Mouse (Mus musculus) G1E (cell line): ENCODE results near the gene Rgs4.

Experiments
- CTCF ChIP-seq: IDR thresholded peaks from 2 replicates; pipeline ENCODE4 v1.5.1; 2012; ENCODE audit warnings: low read depth, low read length, inconsistent platforms, mixed read lengths
- GATA1 ChIP-seq: IDR thresholded peaks from 2 replicates; pipeline ENCODE4 v1.6.1; 2012; ENCODE audit warnings: borderline replicate concordance, low read length, inconsistent platforms, mixed read lengths
- TAL1 ChIP-seq: conservative IDR thresholded peaks from 2 replicates; pipeline ENCODE4 v1.6.1; 2012; ENCODE audit warnings: low read depth, low read length, inconsistent platforms, mixed read lengths

DNA sequence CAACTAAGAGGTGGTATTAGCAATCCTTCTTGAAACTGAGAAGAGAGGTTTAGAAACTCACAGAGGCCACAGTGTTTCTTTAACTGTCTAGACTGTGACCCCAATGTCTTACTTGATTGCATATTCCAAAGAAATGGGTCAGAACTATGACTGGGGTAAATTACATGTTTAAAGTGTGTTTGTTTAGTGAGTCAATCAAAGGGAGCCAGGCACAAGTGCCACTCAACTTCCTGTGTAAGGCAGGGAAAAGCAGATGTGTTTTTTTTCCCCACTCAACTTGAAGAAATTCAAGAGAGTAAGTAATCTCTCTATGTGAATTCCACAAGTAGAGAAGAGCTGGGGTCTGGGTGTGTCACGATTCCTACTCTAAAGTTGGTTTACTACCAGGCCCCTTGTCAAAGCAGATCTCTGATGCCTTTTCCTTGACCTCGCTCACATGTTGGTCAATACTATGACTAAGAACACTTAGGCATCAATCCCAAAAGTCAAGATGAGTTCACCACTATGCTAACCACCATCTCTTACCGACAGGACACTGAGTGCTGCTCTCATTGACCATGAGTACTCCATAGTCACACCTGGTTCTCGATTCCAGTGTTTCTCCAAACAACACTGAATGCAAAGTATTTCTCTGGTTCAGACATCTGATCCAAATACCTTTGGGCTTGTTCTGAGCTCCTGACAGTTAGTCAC lies 42.9 kb downstream of the Rgs4 start:
- no peak for TF ChIP-seq CTCF
- no peak for TF ChIP-seq GATA1
- no peak for TF ChIP-seq TAL1
